Mouse (Mus musculus): ENCODE results near the gene Epha8.

Epha8 gene

GRCm38 (mm10) chr4:136949266-136949989 is 7.2 kb downstream of the Epha8 start:
- DNase-seq: no peak

GRCm38 (mm10) chr4:136945397-136945796 is 11.2 kb downstream of the Epha8 start:
- no peak for DNase-seq

GRCm38 (mm10) chr4:136944558-136945350 is 11.9 kb downstream of the Epha8 start:
- no peak for DNase-seq

GRCm38 (mm10) chr4:136943175-136943574 is 13.4 kb downstream of the Epha8 start:
- DNase-seq: no peak

GRCm38 (mm10) chr4:136942761-136943160 is 13.9 kb downstream of the Epha8 start:
- DNase-seq: no peak

GRCm38 (mm10) chr4:136937935-136938334 is 18.7 kb downstream of the Epha8 start:
- DNase-seq: no peak

GRCm38 (mm10) chr4:136937344-136937743 is 19.3 kb downstream of the Epha8 start:
- no peak for DNase-seq

- DNase-seq: no peak
These were observed 21.6 kb downstream of the Epha8 start for GRCm38 (mm10) chr4:136934746-136935613.

GRCm38 (mm10) chr4:136930474-136930873 is 26.1 kb downstream of the Epha8 start:
- DNase-seq: no peak

- peak; percentile 52 for DNase-seq
These were observed 27.7 kb downstream of the Epha8 start for GRCm38 (mm10) chr4:136928928-136929327.

- no peak for DNase-seq
These were observed 30.8 kb downstream of the Epha8 start for GRCm38 (mm10) chr4:136925804-136926203.

- DNase-seq: peak; percentile 74
These were observed 32.1 kb downstream of the Epha8 start for GRCm38 (mm10) chr4:136924529-136924928.

- DNase-seq: no peak
These were observed 37.1 kb downstream of the Epha8 start for GRCm38 (mm10) chr4:136919526-136919925.

GRCm38 (mm10) chr4:136918834-136919233 is 37.8 kb downstream of the Epha8 start:
- no peak for DNase-seq

- DNase-seq: no peak
These were observed 39.5 kb downstream of the Epha8 start for GRCm38 (mm10) chr4:136917165-136917524.

- DNase-seq: no peak
These were observed 40.1 kb downstream of the Epha8 start for GRCm38 (mm10) chr4:136916359-136917164.

GRCm38 (mm10) chr4:136912841-136913240 is 43.8 kb downstream of the Epha8 start:
- DNase-seq: no peak

- no peak for DNase-seq
These were observed 44.8 kb downstream of the Epha8 start for GRCm38 (mm10) chr4:136911804-136912203.

- no peak for DNase-seq
These were observed 45.4 kb downstream of the Epha8 start for GRCm38 (mm10) chr4:136911211-136911646.

GRCm38 (mm10) chr4:136907809-136908208 is 48.8 kb downstream of the Epha8 start:
- DNase-seq: no peak

GRCm38 (mm10) chr4:136907033-136907432 is 49.6 kb downstream of the Epha8 start:
- peak; percentile 57 for DNase-seq

Measured in kidney, adult 9 months (tissue).